Mouse (Mus musculus): Measurements from ENCODE around the gene Oas1d. TPM values are rescaled to one million over a fixed set of nuclear protein-coding genes. Genes with fewer than 3 reads are reported as not detected.
A peak's percentile ranks its signal among the peaks of the same experiment; 100 is the strongest.
"Not testable (repeated sequence)": the region's sequence is repeated elsewhere in the genome, so short reads cannot be mapped to it uniquely, and the experiment has no call there.

The Oas1d gene
- total RNA-seq, 2 experiments from 2014 or later: not detected

- no peak for ATAC-seq (replicated peaks; ENCODE audit: poor library complexity, severe bottlenecking)
Measured at GRCm38 (mm10) chr5:120898726-120899125, 15.6 kb upstream of the Oas1d start.

GRCm38 (mm10) chr5:120900666-120901065, 13.7 kb upstream of the Oas1d start:
- no peak for ATAC-seq (replicated peaks; ENCODE audit: poor library complexity, severe bottlenecking)

- ATAC-seq (replicated peaks; ENCODE audit: poor library complexity, severe bottlenecking): no peak
Measured at GRCm38 (mm10) chr5:120902056-120902455, 12.3 kb upstream of the Oas1d start.

GRCm38 (mm10) chr5:120906791-120907733, 7.3 kb upstream of the Oas1d start, which contains the start of gene Oas1a:
Oas1a (minus strand) TSS chr5:120907521.
- peak; percentile 89 for ATAC-seq (replicated peaks; ENCODE audit: poor library complexity, severe bottlenecking)

GRCm38 (mm10) chr5:120908196-120908920, 6.0 kb upstream of the Oas1d start:
- ATAC-seq (replicated peaks; ENCODE audit: poor library complexity, severe bottlenecking): no peak

GRCm38 (mm10) chr5:120919156-120919935, 5.0 kb downstream of the Oas1d start:
- not testable (repeated sequence) for ATAC-seq (replicated peaks; ENCODE audit: poor library complexity, severe bottlenecking)

GRCm38 (mm10) chr5:120920296-120920695, 6.0 kb downstream of the Oas1d start:
- ATAC-seq (replicated peaks; ENCODE audit: poor library complexity, severe bottlenecking): no peak

- no peak for ATAC-seq (replicated peaks; ENCODE audit: poor library complexity, severe bottlenecking)
Measured at GRCm38 (mm10) chr5:120923969-120924368, 9.6 kb downstream of the Oas1d start.

GRCm38 (mm10) chr5:120924520-120924919, 10.2 kb downstream of the Oas1d start:
- not testable (repeated sequence) for ATAC-seq (replicated peaks; ENCODE audit: poor library complexity, severe bottlenecking)

GRCm38 (mm10) chr5:120926311-120926710, 12.0 kb downstream of the Oas1d start:
- not testable (repeated sequence) for ATAC-seq (replicated peaks; ENCODE audit: poor library complexity, severe bottlenecking)

- ATAC-seq (replicated peaks; ENCODE audit: poor library complexity, severe bottlenecking): no peak
Measured at GRCm38 (mm10) chr5:120927036-120927435, 12.7 kb downstream of the Oas1d start.

- no peak for ATAC-seq (replicated peaks; ENCODE audit: poor library complexity, severe bottlenecking)
Measured at GRCm38 (mm10) chr5:120933966-120934365, 19.6 kb downstream of the Oas1d start.

GRCm38 (mm10) chr5:120937841-120938240, 23.5 kb downstream of the Oas1d start:
- no peak; the same call in 1 of the 2 replicates for ATAC-seq (replicated peaks; ENCODE audit: poor library complexity, severe bottlenecking)

GRCm38 (mm10) chr5:120938586-120938985, 24.2 kb downstream of the Oas1d start:
- peak; percentile 46; the same call in 1 of the 2 replicates for ATAC-seq (replicated peaks; ENCODE audit: poor library complexity, severe bottlenecking)

GRCm38 (mm10) chr5:120942076-120942475, 27.7 kb downstream of the Oas1d start:
- ATAC-seq (replicated peaks; ENCODE audit: poor library complexity, severe bottlenecking): no peak

GRCm38 (mm10) chr5:120952242-120952770, 38.0 kb downstream of the Oas1d start:
- ATAC-seq (replicated peaks; ENCODE audit: poor library complexity, severe bottlenecking): no peak

GRCm38 (mm10) chr5:120953974-120954373, 39.6 kb downstream of the Oas1d start:
- ATAC-seq (replicated peaks; ENCODE audit: poor library complexity, severe bottlenecking): peak; percentile 58; the same call in 1 of the 2 replicates

- ATAC-seq (replicated peaks; ENCODE audit: poor library complexity, severe bottlenecking): no peak
Measured at GRCm38 (mm10) chr5:120961004-120961403, 46.7 kb downstream of the Oas1d start.

GRCm38 (mm10) chr5:120966156-120966555, 51.8 kb downstream of the Oas1d start:
- ATAC-seq (replicated peaks; ENCODE audit: poor library complexity, severe bottlenecking): no peak

- ATAC-seq (replicated peaks; ENCODE audit: poor library complexity, severe bottlenecking): no peak
Measured at GRCm38 (mm10) chr5:120966894-120967293, 52.6 kb downstream of the Oas1d start.

Measured in granulocyte monocyte progenitor cell, adult 5-6 weeks (primary cell).